Mouse (Mus musculus) adrenal gland, adult (tissue): ENCODE measurements around the gene Gsc.
"Not testable (repeated sequence)": the region's sequence is repeated elsewhere in the genome, so short reads cannot be mapped to it uniquely, and the experiment has no call there.

ENCODE experiments used
- DNase-seq, 2 experiments: peaks; one replicate each; pipeline ENCODE4 v3.0.0; 2022 to 2023; ENCODE audit warnings: low spot score in 1 of 2; ENCODE audit not compliant: inconsistent age in 2 of 2

Gsc gene

DNA sequence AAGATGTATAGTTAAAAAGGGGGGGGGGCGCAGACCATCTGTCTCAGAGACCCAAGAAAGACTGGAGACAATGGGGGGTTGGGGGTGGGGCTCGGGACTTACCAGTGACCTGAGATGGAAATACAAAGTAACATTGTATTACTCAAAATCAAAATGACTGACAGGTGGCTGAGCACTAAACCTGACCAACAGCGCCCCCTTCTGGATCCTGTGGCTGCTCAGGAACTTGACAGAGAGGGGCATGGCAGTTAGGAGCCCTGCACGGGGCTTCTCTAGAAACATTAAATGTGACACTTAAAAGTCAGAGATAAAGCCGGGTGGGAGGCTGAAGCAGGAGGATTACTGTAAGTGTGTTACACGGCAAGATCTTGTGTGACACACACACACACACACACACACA is 13.8 kb downstream of the Gsc start:
- no peak for DNase-seq

DNA sequence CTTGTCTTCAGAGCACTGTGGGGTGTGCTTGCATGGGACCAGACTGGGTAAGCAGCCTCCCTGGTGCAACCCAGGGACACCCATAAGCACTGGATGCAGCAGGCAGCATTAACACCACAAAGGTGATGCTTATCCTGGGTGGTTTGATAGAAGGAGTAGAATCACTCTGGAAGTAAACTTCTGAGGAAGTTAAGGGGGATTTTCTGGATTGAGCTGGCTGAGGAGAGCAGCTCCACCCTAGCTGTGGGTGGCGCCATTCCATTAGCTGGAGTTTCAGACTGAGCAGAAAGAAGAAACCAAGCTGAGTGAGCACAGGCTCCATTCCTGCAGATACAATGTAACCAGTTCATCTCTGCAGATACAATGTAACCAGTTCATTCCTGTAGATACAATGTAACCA is 20.1 kb downstream of the Gsc start:
- no peak for DNase-seq

DNA sequence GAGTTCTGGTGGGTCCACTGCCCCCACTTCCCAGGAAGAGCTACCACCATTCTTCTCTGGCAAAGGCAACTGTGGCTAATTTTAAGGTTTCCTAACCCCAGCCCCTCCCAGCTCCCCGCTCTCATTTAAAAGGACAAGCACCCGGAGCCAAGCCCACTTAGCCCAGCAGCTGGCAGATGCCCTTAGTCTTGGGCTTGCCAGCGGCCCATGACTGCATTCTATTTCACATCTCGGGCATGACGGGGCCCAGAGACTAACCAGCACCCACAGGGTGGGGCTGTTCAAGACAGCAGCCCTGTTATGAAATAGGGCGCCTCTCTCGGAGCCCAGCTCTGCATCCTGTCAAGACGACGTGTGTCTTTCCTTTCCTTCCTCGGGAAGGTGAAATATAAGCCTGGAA is 22.9 kb downstream of the Gsc start:
- no peak for DNase-seq

DNA sequence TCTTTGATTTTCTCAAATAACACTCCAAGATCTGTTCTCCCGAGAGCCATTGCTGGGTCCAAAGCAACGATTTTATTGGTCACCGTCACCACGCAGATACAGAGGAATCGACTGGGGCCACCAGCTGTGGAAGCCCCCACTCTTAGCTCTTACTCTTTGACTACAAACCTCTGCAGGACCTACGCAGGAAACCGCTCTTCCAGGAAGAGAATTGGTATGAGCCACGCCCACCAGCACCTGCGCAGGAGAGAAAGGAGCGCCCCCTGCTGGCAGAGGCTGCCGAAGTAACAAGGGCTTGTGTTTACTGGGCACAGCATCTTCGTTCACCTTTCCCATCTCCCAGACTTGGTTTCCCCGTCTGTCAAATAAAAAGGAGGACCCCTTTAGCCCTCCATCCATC is 25.0 kb downstream of the Gsc start:
- peak; percentile 21 to 79 for DNase-seq

- not testable (repeated sequence) for DNase-seq
Observed at GRCm38 (mm10) chr12:104447056-104447455, 26.1 kb downstream of the Gsc start.

DNA sequence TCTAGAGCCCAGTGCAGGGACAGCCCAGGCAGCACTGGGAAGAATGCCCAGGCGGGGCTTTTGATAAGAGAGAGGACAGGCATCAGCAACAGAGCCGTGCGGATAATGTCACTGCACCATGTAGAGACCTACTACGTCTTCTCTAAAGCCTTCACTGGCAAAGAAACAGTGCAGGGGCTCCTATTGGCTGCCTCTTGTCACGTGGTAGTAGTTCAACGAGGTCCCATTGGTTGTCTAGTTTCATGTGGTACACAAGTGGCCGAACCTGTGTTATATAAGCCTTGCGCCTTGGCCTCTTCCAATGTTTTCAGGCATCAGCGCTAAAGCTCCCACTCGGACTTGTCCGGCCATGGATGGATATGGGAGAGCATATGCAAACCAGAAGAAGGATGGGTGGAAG is 29.4 kb downstream of the Gsc start:
- DNase-seq: no peak

DNA sequence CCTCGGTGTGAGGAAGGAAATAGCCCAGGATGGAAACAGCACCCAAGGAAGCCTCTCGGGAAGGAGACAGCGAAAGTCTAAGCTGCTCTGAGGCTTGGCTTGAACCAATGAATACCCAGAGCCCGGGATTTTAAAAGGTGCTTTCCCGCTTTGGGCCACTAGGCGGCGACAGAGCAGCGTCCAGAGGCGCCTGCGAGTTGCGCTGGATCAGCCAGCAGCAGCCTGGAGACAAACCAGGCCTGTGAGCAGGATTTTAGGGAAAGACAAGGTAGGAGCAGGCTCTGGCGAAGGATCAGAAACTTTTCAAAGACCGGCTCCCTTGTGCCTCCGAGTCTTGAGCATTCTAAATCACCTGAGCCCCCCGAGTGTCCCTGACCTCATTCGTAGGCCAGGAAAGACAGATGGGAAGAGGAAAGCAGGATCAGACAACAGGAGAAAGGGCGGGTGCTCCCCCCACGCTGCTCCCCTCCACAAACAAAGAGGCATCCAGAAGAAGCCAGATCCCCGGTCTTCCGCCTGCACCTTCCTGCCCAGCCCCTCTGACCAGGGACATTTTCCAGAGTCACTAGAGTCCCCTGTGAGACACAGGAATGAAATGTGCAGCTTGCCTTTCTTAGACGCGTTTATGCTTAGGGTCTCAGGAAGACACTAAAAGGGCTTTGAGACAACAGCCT is 32.9 kb downstream of the Gsc start:
- DNase-seq: peak; percentile 74 to 95

DNA sequence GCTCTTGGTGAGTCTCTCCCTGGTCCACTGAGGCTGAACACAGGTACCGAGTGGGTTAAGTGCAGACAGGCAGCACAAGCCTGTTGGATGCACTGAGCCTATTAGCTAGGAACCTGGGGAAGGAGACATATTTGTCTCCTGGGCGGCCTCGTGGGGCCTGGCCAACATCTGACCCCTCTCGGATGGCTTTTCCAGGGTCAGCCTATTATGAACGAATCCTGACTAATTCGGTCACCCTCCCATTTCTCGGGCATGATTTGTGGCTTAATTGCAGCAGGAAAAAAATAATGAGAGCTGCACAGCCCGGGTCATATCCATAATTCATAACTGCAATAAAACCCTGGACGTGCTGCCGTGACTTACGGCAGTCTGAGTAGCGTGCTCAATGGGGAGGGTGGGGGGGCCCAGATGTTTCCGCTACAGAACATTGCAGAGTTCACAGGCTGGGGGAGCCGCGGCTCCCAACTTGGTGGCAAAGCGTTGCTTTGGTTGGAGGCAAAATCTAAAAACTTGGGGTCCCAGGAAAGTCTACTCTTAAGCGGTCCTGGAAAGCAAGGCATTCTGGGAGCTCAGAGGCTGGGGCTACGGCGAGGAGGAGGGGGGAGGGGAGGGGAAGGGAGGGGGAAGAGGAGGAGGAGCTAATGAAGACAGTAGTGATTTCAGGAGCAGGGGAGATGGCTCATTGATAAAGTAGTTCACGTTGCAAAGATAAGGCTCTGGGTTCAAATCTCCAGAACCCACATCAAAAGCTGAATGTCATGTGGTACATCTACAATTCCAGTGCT is 39.0 kb downstream of the Gsc start:
- peak in 1 of 2 experiments; percentile 81 for DNase-seq

DNA sequence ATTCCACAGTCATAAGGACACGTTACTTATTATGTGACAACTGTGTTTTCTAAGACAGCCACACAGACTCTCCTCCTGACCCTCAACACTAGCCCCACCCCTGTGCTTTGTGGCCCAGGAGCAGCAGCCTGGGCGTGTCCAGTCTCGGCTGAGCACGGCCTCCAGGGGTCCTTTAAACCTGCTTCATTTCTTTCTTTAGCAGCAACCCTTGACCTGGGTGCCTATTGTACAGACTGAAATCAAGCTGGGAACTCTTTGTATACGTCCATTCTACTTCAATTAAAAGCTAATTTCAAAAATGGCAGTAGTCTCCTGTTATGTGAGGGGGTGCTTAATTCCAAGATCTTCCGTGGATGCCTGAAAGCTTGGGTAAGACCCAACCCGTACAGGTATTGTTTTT is 39.9 kb downstream of the Gsc start:
- no peak for DNase-seq

- DNase-seq: no peak
Observed at GRCm38 (mm10) chr12:104431359-104431758, 41.8 kb downstream of the Gsc start.

- DNase-seq: peak in 1 of 2 experiments; percentile 69
Observed at GRCm38 (mm10) chr12:104426915-104427314, 46.2 kb downstream of the Gsc start.

DNA sequence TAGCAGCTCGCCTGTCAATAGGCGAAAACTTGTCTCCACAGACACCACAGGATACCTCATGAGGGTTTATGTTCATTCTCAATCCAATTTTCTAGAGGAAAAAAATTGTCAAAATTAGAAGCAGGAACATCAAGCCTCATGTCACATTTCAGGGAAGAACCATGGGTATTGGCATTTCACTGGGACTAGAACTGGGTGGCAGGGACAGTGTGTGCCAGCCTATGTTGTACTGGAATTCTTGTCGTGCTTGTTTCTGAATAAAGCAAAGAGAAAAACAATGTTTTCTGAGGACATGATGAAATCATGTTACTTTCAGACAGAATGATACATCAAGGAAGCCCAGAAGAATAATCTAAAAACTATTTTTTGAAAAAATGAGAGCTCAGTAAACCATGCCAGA is 47.5 kb downstream of the Gsc start:
- DNase-seq: no peak

DNA sequence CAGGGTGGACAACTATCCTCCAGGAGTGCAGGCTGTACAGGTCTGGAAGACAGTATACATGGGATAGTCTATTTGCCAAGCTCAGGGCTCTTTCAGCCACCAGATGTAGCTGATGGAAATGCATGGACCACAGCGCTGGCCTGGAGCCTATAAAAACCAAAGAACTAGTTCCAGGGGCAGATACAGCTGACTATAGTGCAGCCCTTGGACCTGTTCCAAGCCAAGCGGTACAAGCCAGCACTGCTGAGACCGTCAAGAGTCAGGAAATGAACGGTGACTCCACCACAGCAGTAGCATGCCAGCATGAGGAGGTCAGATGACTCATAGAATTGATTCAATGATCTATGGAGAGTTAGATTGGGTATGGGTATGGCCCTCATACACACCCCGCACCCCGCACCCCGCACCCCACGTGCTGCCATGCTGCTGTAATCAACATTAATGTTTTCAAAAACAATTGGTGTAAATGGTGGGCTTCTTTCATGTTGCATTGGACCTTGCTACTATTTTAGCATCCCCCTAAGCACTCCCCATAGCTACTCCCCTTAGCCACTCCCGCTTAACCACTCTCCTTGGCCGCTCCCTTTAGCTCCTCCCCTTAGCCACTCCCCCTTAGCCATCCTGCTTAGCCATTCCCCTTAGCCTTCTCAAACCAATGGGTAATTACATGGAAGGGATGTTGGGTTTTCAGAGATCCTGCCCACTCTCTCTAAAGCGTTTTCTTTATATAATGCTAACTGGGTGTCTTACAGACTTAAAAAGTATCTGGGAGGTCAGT is 50.3 kb downstream of the Gsc start:
- peak; percentile 28 to 66 for DNase-seq
